Mouse (Mus musculus): Measurements from ENCODE around the gene Poc1b. TPM values are rescaled to one million over a fixed set of nuclear protein-coding genes. Genes with fewer than 3 reads are reported as not detected.

The Poc1b gene
- polyA plus RNA-seq (2017; shearing (Covaris generic)): 11.9 TPM

GRCm38 (mm10) chr10:99106703-99107631 is at the start of gene Poc1b:
Gene Poc1b (plus strand): TSS chr10:99107036.

GRCm38 (mm10) chr10:99107964-99108363 is 1.1 kb downstream of the Poc1b start, which contains the start of gene Galnt4:
Gene Galnt4 (plus strand): TSS chr10:99108159.

GRCm38 (mm10) chr10:99126225-99126624 is 19.4 kb downstream of the Poc1b start, which contains the start of gene Phxr2:
Gene Phxr2 (minus strand): TSS chr10:99126325.

Other genes starting within 250 kb of the Poc1b start
- gene Atp2b1, start 192.6 kb upstream of the Poc1b start, polyA plus RNA-seq (2017; shearing (Covaris generic)): 280 TPM
- gene Galnt4, start 1.1 kb downstream of the Poc1b start, polyA plus RNA-seq (2017; shearing (Covaris generic)): 3.8 TPM
- gene Phxr2, start 19.3 kb downstream of the Poc1b start, polyA plus RNA-seq (2017; shearing (Covaris generic)): 0.88 TPM
- gene Dusp6, start 156.2 kb downstream of the Poc1b start, polyA plus RNA-seq (2017; shearing (Covaris generic)): 20.7 TPM

All from effector memory CD4-positive, alpha-beta T cell, adult 7 months (primary cell).